Mouse (Mus musculus): ENCODE measurements around the gene Mdga1.
A peak's percentile ranks its signal among the peaks of the same experiment; 100 is the strongest.

Mdga1 gene

DNA sequence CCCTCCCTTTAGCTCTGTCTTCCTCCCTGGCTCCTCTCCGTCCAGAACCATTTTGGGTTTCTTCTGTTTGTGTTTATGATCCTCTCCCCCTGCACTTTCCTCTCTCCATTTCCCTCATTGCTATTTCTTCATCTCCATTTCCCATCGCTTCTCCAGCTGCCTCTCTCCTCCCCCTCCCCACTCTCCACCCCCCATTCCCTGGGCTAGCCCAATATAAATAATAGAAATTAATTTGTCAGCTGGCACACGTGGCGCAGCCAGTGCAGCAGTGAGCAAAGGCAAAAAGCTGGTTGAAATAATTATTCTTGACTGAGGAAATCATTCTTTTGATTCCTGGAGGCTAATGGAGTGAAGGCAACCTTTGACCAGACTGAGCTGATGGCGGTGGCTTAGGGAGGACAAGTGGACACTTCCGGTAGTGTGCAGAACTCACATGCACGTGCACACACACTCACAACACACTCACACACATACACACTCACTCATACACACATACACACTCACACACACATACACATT lies at the start of gene Mdga1:
Gene Mdga1 (minus strand): TSS at position 51 of the 519 bp plus-strand sequence.
- DNase-seq, result peak in 1 of 2 experiments; percentile 16

GRCm38 (mm10) chr17:30018927-30019610 lies 49.2 kb upstream of the Mdga1 start:
- DNase-seq, result no peak

GRCm38 (mm10) chr17:30014660-30015059 lies 44.8 kb upstream of the Mdga1 start:
- no peak for DNase-seq

DNA sequence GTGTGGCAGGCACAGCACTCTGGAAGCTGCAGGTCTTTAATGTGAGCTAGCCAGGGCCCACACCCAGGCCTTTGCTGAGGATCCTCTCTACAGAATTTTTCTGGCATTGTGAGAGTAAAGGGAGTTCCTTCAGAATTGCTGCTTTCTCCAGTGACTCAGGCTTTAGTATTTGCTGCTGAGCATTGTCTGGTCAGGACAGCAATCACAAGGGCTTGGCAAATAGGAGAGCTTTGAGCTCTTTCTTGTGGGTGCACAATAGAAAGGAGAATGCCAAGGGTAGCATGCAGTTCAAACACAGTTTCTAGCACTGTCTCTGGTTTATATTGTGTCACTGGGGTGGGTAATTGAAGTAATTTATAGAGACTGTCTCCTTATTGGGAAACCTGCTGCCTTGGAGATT lies 38.5 kb upstream of the Mdga1 start:
- DNase-seq, result no peak

- peak; percentile 62 to 82 for DNase-seq
These were observed 38.0 kb upstream of the Mdga1 start for GRCm38 (mm10) chr17:30007883-30008282.

- DNase-seq, result no peak
These were observed 37.0 kb upstream of the Mdga1 start for GRCm38 (mm10) chr17:30006877-30007276.

DNA sequence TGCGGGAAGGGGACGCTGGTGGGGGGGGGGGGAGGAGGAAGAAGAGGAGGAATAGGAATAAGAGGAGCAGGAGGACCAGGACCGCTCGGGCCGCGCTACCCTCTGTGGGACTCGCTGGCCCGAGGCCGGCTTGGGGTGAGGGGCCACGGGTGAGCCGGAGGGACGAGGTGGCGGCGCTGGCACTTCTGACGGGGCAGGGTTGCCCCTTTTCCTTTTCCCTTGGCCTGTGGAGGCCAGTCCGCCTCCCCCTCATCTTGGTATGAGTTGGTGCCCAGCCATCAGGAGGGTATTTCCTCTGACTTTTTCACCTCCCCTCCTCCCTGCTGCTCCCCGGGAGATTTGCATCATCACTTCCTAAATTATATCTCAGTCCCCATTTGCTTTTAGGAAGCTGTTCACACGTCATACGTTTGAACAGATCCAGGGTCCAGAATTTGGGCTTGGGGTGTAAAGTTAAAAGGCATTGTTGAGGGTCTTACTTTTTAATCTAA lies 35.6 kb upstream of the Mdga1 start:
- peak; percentile 30 to 59 for DNase-seq

- DNase-seq, result no peak
These were observed 35.2 kb upstream of the Mdga1 start for GRCm38 (mm10) chr17:30005103-30005443.

DNA sequence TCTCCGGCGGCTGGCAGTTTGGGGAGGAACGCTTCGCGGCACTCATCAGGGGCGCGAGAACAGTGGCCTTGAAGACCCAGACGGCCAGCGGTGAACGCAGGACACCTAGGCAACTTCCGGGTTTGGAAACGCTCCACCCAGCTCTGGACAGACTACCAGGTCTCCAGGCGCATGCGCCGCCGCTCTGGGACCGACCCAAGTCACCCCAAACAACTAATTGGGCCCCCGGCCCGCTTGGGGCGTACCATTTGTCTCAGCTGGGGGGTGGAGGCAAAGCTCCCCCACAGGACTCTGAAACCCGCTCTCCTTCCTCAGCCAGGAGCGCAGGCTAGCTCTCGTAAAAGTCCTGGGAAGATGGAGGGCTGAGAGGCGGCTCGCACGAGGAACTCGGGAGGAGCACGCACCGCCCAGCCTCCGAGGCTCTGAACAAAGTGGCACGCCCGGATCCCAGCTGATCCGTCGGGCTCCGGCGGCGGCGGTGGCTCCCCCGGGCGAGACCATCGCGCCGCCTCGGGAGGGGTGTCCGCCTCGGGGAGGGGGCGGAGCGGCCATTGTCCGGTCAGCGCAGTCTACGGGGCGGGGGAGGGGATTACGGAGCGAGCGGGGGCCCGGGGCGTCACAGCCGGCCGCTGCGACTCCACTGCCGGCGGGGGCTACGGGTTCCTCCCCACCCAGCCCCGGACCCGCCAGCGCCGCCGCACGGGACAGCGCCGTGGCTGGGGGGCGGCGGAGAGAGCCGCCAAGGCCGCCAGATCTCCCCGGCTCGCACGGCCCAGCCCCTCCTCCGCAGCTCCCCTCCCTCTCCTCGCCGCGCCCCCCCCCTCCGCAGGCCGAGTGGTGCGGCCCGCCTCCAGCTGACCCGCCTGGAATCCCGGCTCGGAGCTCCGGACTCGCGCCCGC lies 34.6 kb upstream of the Mdga1 start, which contains the start of gene Zfand3:
Gene Zfand3 (plus strand): TSS at position 531 of the 900 bp plus-strand sequence.
- peak; percentile 98 for DNase-seq

GRCm38 (mm10) chr17:29998566-29999295 lies 28.8 kb upstream of the Mdga1 start:
- no peak for DNase-seq

DNA sequence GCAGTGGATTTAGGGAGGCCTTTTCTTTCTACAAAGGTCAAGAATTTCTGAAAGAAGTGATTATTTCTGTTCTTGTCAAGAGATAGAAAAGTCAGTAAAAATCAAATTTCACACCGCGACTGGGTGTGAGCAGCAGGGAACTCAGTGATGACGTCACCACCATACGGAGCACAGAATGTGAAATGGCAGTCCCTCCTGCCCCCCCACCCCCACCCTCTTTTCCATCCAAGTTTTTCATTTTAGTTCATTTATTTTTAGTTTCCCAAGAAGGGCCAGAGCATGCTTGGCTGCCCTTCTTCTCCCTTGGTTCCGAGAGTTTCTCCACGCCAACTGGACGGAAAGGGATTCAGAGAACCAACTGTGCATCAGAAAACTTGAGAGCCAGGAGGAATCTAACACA lies 27.8 kb upstream of the Mdga1 start:
- DNase-seq, result no peak

DNA sequence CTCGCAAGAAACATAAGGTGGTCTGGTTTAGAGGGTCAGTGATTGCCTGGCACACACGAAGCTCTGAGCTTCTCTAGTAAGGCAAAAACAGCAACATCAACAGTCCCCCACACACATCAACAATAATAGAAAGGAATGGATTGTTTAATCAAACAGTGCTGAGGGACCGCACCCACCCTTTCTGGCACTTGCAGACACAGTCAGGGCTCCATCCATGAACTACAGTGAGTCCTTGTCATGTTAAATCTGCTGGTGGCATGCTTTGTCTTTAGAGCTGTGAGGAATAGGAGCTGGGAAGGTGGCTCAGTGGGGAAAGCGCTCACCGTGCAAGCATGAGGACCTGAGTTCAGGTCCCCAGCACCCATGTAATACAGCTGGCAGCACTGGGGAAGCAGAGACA lies 26.1 kb upstream of the Mdga1 start:
- DNase-seq, result no peak

GRCm38 (mm10) chr17:29994459-29994858 lies 24.6 kb upstream of the Mdga1 start:
- no peak for DNase-seq

DNA sequence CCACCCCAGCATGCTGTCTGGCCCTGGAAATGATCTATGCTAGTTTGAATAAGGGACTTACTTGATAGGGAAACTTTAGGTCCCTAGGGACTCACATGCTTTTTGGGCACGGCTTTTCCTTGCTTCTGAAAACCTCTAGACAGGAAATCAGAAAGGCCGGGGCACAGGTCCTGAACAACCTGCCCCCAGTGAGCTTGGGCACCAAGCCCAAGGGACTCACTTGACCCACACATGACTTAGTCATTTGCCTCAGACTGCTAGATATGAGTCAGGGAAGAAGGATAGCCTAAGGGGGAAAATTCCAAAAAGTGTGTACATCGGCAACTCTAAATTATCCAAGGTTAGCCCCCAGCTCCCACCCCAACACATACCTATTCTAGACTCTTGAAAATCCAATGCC lies 24.1 kb upstream of the Mdga1 start:
- peak; percentile 38 to 67 for DNase-seq

- no peak for DNase-seq
These were observed 23.6 kb upstream of the Mdga1 start for GRCm38 (mm10) chr17:29993488-29993887.

DNA sequence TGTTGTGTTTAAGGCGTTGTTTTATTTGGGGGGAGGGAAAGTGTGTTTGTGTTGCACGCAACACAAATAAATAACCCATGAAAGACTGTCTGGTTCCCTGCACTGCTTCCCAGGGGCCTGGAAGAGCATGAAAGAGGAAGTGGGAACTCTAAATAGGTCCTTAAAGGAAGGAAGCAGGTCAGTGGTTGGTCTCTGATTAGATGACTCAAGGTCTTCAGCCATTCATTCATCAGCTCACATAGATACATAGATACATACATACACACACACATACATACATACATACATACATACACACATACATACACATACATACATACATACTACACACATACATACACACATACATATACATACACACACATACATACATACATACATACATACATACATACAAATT lies 21.0 kb upstream of the Mdga1 start:
- no peak for DNase-seq

GRCm38 (mm10) chr17:29990136-29990535 lies 20.2 kb upstream of the Mdga1 start:
- no peak for DNase-seq

GRCm38 (mm10) chr17:29989653-29990052 lies 19.8 kb upstream of the Mdga1 start:
- no peak for DNase-seq

- no peak for DNase-seq
These were observed 18.3 kb upstream of the Mdga1 start for GRCm38 (mm10) chr17:29988141-29988540.

DNA sequence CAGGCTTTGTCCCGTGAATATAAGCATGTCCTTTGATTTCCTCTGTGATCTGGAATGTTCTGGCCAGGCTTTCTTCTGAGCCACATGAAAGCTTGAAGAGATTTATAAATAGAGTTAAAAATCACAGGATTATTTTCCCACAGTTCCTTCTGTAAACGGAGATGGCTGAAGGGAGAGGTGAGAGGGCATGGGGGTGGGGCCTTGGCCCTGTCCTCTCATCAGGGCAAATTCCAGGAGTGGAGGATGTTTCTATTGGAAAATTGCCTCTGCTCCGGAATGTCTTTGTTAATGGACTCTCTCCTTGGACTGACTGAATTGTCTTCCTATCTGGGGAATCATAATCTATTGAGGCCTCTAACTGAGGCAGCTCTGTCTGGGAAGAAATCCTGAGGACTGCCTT lies 15.6 kb upstream of the Mdga1 start:
- peak; percentile 78 to 87 for DNase-seq

DNA sequence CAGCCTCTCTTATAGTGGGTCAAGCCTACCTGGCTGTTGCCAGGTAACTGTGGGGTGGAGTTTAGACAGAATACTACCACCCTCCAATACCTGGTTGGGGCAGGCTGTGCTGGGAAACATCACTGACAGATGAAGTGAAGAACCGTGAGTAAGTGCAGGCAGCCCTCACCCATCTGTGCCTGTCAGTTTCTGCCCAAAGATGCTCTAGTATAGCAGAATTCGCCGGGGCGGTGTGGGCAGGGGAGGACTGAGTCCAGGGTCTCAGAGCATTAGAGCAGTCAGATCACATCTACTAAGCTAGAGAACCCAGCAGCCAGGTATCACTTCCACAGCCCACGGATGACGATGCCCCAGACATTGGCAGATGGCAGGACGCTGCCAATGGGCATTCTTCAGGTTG lies 15.0 kb upstream of the Mdga1 start:
- DNase-seq, result no peak

DNA sequence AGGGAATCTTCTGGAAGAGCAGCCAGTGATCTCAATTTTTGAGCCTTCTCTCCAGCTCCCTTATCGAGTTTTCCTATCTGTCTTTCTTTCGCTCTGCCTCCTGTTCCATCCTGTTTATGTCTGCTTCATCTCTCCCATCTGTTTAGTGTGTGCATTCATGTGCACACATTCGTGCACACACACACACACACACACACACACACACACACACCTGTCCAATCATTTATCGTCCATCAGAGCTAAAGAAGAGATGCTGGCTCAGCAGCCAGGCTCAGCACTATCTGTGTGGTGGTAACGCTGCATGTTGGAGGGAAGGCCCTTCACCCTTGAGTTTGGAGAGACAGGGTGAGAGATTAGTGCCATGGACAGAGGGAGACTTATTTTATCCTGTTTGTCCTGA lies 13.3 kb upstream of the Mdga1 start:
- no peak for DNase-seq

DNA sequence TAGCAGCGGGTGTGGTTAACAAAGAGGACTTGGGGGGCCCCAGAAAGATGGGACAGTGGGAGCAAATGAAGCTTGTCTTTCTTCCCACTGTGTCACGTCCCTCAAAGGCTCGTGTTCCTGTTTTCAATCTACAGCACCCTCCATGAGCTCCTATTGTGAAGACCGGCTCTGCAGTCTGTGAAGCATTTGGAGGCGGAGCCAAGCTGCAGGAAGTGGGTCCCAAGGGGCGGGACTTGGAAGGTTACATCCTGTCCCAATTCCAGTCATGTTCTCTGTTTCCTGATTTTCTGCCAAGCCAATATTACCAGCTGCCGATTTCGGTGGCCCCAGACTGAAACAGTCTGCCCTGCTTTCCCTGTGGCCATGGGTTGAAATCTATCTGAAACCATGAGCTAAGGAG lies 11.7 kb upstream of the Mdga1 start:
- no peak for DNase-seq
